Mouse (Mus musculus): Measurements from ENCODE around the gene Coro2b. TPM values are rescaled to one million over a fixed set of nuclear protein-coding genes. Genes with fewer than 3 reads are reported as not detected.

Gene Coro2b
- total RNA-seq, 2 experiments from 2014 or later: 19.2 to 19.7 TPM

GRCm38 (mm10) chr9:62406423-62407013, 130.3 kb downstream of the Coro2b start:
- DNase-seq (ENCODE audit: low spot score in 2 of 2): no peak

GRCm38 (mm10) chr9:62401589-62401988, 135.3 kb downstream of the Coro2b start:
- DNase-seq (ENCODE audit: low spot score in 2 of 2): no peak

- no peak for DNase-seq (ENCODE audit: low spot score in 2 of 2)
Observed at GRCm38 (mm10) chr9:62400531-62401170, 136.2 kb downstream of the Coro2b start.

GRCm38 (mm10) chr9:62394163-62394562, 142.7 kb downstream of the Coro2b start:
- DNase-seq (ENCODE audit: low spot score in 2 of 2): no peak

- DNase-seq (ENCODE audit: low spot score in 2 of 2): no peak
Observed at GRCm38 (mm10) chr9:62393531-62393930, 143.3 kb downstream of the Coro2b start.

GRCm38 (mm10) chr9:62389735-62390134, 147.1 kb downstream of the Coro2b start:
- DNase-seq (ENCODE audit: low spot score in 2 of 2): no peak

GRCm38 (mm10) chr9:62385727-62386518, 150.9 kb downstream of the Coro2b start:
- DNase-seq (ENCODE audit: low spot score in 2 of 2): no peak

- DNase-seq (ENCODE audit: low spot score in 2 of 2): no peak
Observed at GRCm38 (mm10) chr9:62385062-62385461, 151.8 kb downstream of the Coro2b start.

GRCm38 (mm10) chr9:62382519-62383084, 154.2 kb downstream of the Coro2b start:
- no peak for DNase-seq (ENCODE audit: low spot score in 2 of 2)

GRCm38 (mm10) chr9:62381402-62381913, 155.4 kb downstream of the Coro2b start:
- no peak for DNase-seq (ENCODE audit: low spot score in 2 of 2)

- DNase-seq (ENCODE audit: low spot score in 2 of 2): no peak
Observed at GRCm38 (mm10) chr9:62380351-62380750, 156.5 kb downstream of the Coro2b start.

GRCm38 (mm10) chr9:62377897-62378296, 158.9 kb downstream of the Coro2b start:
- no peak for DNase-seq (ENCODE audit: low spot score in 2 of 2)

GRCm38 (mm10) chr9:62374276-62374675, 162.6 kb downstream of the Coro2b start:
- DNase-seq (ENCODE audit: low spot score in 2 of 2): no peak

- peak; percentile 73 to 80 for DNase-seq (ENCODE audit: low spot score in 2 of 2)
Observed at GRCm38 (mm10) chr9:62373222-62374123, 163.4 kb downstream of the Coro2b start.

- no peak for DNase-seq (ENCODE audit: low spot score in 2 of 2)
Observed at GRCm38 (mm10) chr9:62372556-62373221, 164.2 kb downstream of the Coro2b start.

- no peak for DNase-seq (ENCODE audit: low spot score in 2 of 2)
Observed at GRCm38 (mm10) chr9:62371745-62372555, 164.9 kb downstream of the Coro2b start.

GRCm38 (mm10) chr9:62370648-62371280, 166.1 kb downstream of the Coro2b start:
- DNase-seq (ENCODE audit: low spot score in 2 of 2): no peak

GRCm38 (mm10) chr9:62370186-62370585, 166.7 kb downstream of the Coro2b start:
- no peak for DNase-seq (ENCODE audit: low spot score in 2 of 2)
